Mouse (Mus musculus): ENCODE results near the gene Mief1.

The Mief1 gene

DNA sequence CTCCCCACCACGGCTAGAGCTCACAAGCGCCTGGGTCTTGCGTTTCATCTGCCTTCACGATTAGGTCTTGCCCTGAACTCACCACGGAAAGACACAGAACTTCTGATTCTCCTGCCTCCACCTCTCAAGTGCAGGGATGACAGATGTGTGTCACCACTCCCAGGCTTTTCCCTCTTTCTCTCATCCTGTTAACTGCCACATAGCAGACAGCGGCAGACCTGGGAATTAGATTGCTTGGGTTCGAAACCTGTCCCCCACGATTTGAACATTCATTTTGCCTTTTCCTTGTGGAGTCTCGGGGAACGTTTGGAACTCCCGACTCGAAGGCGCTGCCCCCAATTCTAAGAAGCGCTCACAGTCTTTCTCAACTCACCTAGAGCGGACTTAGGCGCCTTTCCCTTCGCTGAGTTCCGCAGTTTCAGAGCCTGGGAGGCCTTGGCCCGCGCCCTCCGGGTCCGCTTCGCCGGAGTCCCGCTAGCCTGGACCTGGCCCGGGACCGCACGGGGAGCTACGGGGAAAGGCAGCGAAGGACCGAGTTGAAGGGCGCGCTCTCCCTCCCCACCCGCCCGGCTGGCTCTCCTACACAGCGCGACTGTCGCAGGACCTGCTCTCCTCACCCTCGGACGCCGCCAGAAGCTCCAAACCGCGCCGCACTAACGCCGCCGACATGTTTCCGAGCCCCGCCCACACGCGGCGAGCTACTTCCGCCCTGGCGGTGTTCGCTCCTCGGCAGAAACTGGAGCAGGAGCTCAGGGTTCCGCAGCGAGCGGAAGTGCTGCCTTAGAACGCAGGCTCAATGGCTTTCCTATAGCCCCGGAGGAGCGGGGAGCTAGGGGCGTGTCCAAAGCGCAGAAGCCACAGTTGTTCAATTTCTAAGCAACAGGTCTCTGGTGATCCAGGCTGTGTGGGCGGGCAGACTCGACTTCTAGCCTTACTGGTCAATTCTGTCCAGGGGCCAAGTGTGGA lies 30.1 kb downstream of the Mief1 start, which contains the start of gene Rps19bp1:
Rps19bp1 (minus strand) TSS at position 706 of the 966 bp plus-strand sequence.
- peak; percentile 82 to 86 for DNase-seq (ENCODE audit: low spot score in 2 of 2)

DNA sequence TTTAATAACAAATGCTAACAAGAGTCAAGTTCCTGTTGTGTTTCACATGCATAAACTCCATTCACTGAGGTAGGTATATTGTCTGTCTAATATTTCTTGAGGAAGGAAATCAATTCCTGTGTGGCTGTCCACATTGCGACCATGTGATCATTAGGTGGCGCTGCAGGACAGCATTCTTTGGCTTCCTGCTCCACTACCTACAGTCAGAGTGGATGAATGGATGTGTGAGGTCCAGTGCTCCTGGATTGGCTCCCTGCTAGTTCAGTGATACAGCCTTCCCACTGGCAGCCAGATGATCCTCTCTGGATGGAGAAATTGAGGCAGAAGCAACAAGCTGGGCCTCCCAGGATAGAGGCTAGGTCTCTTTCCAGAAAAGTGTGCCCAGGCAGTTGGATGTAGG lies 32.5 kb downstream of the Mief1 start:
- peak in 1 of 2 experiments; percentile 83 for DNase-seq (ENCODE audit: low spot score in 2 of 2)

DNA sequence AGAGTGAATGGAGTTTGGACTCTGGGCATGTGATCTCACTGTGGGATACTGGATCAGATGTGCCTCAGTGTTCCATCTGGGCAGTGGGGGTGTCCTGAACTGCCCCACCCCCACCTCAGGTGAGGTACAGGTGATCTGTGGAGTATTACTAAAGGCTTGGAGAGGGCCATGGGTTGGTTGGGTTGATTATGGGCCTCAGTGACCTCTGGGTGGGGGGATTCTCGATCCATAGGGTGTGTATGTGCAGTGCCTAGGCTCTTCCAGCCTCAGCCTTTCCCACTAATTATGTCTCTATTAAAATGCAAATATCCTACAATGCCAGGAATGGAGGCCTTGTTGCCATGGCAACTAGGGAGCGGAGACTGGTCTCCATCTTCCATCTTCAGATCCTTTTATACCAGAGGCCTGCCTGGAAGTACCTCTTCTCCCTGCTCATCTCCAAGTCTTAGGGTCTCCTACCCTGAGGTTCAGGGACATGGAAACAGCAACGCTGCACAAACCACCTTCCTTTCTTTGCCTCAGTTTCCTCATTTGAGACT lies 38.1 kb downstream of the Mief1 start:
- no peak for DNase-seq (ENCODE audit: low spot score in 2 of 2)

DNA sequence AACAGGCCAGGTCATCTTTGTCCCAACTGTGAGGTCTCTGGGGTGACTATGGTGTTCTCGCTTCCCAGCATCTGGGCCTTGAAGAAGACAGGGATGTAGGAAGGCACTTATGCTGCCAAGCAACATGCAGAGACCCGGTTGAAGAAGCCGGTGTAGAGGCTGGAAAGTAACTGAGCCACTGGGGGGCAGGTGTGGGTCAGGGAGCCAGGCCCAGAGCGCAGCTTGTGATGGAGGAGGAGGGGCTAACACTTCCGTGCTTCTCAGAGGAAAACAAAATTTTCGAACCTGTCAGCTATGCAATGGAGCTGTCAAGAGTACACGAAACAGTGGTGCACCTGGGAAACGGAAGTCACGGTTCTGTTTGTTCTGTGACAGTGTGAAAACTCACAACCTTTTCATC lies 43.3 kb downstream of the Mief1 start:
- DNase-seq (ENCODE audit: low spot score in 2 of 2), result no peak

DNA sequence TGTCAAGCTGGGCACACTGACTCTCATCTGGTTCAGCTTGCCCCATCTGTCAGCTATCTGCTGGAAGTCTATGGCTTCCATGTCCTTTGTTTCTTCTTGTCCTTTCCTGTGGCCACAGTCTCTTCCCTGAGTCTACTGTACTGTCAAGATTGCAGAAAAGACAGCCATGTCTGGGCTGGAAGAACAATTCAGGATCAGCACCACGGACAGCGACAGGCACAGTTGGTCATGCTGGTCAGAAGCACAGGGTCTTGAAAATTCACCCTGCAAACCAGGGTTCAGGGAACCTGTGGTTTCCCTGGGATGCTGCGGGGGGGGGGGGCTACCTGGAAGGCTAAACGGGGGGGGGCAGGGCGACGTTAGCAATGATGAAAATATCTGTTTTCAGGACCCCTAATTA lies 43.8 kb downstream of the Mief1 start:
- peak in 1 of 2 experiments; percentile 36 for DNase-seq (ENCODE audit: low spot score in 2 of 2)

DNA sequence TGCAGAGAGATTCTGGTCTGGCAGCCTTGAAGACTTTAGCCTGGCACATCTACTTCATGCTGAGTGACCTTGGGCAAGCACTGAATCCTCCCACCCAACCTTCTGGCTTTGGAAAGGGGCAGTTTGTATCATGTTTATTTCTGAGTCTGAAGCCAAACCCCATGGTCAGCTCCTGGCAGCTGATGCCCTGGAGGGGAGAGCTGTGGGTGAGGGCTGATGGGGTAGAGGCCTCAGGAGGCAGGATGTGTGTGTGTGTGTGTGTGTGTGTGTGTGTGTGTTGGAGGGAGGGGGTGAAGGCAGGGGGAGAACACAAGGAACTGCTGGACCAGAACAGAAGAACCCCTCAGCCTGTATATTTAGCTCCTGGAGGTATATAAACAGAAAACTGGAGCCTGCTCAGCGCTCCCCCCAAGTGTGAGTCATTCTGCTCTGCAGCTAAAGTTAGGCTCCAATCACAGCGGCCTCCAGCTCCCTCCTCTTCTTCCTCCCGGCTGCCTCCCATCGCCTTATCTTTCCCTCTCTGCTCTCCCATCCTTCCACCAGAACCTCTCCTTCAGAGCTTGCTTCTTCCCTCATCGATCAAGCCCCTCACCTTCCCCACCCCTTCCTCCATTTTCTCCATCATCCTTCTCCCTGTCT lies 44.4 kb downstream of the Mief1 start:
- DNase-seq (ENCODE audit: low spot score in 2 of 2), result no peak

DNA sequence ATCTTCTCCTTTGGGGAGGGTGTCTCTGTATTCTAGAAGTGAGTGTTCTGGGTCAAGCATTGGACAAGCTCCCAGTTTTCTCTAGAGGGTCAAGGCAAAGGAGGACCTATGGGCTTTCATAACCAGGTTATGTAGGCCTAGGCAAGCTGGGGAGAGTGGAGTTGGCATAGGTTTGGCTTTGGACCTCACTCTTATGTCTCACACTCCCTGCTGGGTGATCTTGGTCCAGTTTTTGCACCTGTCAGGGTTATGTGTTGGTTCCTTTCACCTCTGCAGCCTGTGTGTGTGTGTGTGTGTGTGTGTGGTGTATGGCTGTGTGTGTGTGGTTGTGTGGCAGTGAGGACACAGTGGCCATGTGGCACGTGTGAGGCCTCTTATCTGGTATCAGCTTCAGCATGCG lies 45.2 kb downstream of the Mief1 start:
- no peak for DNase-seq (ENCODE audit: low spot score in 2 of 2)

DNA sequence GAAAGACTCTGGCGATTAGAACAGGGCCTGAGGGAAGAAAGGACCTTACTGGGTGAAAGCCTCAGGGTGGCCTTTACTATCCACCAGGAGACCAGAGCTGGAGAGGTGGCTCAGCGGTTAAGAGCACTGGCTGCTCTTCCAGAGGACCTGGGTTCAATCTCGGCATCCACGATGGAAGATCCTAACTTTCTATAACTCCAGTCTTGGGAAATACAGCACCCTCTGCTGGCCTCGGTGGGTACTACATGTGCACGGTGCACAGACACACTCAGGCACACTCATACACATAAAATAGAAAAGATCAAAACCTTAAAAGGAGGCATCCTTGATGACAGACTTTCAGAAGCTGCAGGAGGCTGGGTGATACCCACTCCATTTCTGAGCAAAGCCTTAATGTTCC lies 46.8 kb downstream of the Mief1 start:
- DNase-seq (ENCODE audit: low spot score in 2 of 2), result peak in 1 of 2 experiments; percentile 53

DNA sequence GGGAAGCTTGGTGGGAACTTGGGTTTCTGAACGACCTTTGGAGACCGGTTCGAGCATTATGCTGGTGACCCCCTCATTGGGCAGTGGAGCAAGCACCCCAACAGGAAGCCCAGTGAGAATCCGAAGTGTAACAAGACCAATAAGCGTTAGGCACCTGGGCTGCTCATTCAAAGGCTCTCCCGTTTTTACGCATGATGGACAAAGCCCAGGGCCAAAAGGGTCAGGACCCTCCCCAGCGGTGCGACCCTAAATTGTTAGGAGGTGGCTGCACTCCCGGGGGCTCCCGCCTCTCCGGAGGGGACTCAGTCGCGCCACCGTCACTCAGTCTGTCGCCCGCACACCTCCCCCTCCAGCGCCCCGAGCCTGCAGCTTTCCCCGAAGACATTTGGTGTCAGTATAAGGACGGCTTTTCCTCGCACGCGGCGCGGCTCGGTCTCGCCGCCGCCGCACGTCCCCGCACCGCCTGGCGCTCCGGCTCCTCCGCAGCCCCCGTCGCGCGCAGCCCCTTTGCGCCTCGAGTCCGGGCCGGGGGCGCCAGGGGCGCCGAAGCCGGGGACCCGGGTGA lies 53.1 kb downstream of the Mief1 start, which contains the start of gene Cacna1i:
Cacna1i (plus strand) TSS at position 388 of the 565 bp plus-strand sequence.
- DNase-seq (ENCODE audit: low spot score in 2 of 2), result peak; percentile 46

DNA sequence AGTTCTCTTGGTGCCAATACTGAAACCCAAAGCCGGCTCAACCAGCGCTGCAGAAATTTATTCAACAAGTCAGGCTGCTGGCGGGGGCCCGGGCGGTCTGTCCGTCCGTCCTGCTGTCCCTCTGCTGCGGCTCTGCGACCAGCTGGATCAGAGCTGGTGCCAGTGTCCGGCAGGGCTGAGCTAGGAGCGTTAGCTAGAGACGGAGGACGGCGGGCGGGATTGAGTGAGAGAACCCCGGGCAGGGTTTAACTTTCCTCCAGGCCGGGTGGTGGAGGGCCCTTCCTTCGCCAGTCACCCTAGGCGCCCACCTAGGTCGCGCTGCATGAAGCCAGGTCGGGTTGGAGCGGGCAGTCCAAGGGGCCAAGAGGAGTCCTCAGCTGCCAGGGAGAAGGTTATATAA lies 54.2 kb downstream of the Mief1 start:
- peak in 1 of 2 experiments; percentile 14 for DNase-seq (ENCODE audit: low spot score in 2 of 2)

DNA sequence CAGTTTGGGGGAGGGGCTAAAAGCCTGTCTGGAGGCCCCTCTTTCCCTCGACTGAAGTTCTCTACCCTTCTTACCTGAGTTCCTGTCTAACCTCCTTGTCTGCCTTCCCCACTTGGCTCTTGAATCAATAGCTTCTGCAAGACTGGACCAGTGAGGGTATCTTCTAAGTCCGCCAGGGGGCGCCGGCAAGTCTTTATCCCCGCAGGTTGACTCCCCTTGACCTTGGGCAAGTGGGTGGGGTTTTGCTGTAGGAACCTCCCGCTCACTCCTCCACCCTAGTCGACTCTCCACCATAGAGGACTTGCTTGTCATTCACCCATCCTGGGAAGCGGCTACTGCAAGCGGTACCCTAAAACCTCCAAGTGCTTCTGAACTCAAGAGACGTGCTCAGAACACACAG lies 55.6 kb downstream of the Mief1 start:
- DNase-seq (ENCODE audit: low spot score in 2 of 2), result peak in 1 of 2 experiments; percentile 60

DNA sequence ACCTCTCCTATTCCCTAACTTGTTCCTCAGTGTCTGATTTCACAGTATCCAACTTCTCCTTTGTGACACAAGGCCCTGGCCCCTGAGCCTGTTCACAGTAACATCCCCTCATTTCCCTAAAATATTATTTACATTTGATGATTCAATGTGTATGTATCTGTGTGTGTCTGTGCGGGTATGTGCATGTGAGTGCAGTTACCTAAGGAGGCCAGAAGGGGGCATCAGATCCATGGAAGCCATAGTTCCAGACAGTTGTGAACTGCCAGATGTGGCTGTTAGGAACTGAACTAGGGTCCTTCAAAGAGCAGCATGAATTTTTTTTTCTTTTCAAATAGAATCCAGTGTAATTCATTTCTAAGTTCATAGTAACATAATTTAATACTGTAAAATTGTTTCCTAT lies 63.3 kb downstream of the Mief1 start:
- no peak for DNase-seq (ENCODE audit: low spot score in 2 of 2)

Measured in cerebellum, postnatal 4 days (tissue).